Mouse (Mus musculus) brain, embryonic 14.5 days (tissue): ENCODE measurements around the gene Maml1. TPM values are rescaled to one million over a fixed set of nuclear protein-coding genes. Genes with fewer than 3 reads are reported as not detected.
"Not testable (repeated sequence)": the region's sequence is repeated elsewhere in the genome, so short reads cannot be mapped to it uniquely, and the experiment has no call there.

ENCODE experiments used
- DNase-seq: peaks from one replicate; pipeline ENCODE4 v3.0.0-alpha.2; 2011; ENCODE audit warnings: low read depth
- CTCF ChIP-seq: fragments of 200-500 bp; IDR thresholded peaks from 2 replicates; pipeline ENCODE4 v1.5.1; 2012; ENCODE audit warnings: inconsistent platforms, mild to moderate bottlenecking, moderate library complexity, borderline replicate concordance; ENCODE audit not compliant: insufficient read depth, insufficient read length; ENCODE audit errors: extremely low read depth
- POLR2A ChIP-seq: fragments of 200-500 bp; IDR thresholded peaks from 2 replicates; pipeline ENCODE4 v1.6.1; 2012; ENCODE audit warnings: mild to moderate bottlenecking, inconsistent platforms, borderline replicate concordance; ENCODE audit not compliant: poor library complexity, insufficient read depth, insufficient read length, severe bottlenecking; ENCODE audit errors: extremely low read depth
- polyA plus RNA-seq: library from polyadenylated mRNA; depleted of rRNA; stranded (reverse); fragments of >200 nt; gene quantifications from 2 replicates; pipeline ENCODE4 v1.2.3, GENCODE M21; 2012

The Maml1 gene
- polyA plus RNA-seq, 1 experiment: 16.4 TPM

GRCm38 (mm10) chr11:50322345-50322744, 30.2 kb upstream of the Maml1 start:
- DNase-seq: no peak

DNA sequence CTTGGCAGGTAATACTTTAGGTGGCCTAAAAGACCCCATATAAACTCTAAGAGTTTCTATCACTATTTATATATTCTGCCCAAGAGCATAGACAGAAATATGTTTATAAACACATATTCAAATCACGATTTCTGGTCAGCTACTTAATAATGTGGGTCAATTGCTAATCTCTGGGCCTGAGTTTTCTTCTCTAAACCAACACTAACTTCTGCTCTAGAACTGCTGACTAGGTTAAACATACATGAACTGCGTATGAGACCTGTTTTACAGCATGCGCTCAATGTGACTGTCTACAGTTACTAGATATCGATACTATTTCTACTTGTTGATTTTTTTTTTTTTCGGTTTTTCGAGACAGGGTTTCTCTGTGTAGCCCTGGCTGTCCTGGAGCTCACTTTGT, 29.1 kb upstream of the Maml1 start:
- TF ChIP-seq POLR2A (no peak), CTCF (no peak)

More at GRCm38 (mm10) chr11:50322345-50322744, 30.2 kb upstream of the Maml1 start:
- TF ChIP-seq POLR2A (no peak), CTCF (no peak)

GRCm38 (mm10) chr11:50319343-50319742, 27.2 kb upstream of the Maml1 start:
- DNase-seq: not testable (repeated sequence)

More for the DNA sequence above, 29.1 kb upstream of the Maml1 start:
- no peak for DNase-seq

DNA sequence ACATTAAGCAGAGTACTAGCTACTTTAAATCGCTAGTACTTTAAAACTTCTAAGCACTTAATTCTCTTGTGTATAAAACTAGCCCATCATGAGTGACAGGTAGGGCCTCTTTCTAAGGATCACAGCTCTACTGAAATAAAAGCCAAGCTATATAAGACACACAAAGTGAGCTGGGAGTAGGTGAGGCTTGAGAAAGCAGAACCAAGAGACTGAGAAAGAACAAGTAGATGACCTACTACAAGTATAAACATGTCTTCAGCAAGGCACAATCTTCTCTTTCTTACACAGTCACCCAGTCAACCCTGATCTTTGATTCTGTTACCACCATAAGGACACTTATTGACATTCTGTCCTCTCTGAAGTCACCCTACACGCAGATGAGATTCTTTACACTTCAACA, 20.7 kb upstream of the Maml1 start:
- TF ChIP-seq POLR2A: no peak
- TF ChIP-seq CTCF: no peak

DNA sequence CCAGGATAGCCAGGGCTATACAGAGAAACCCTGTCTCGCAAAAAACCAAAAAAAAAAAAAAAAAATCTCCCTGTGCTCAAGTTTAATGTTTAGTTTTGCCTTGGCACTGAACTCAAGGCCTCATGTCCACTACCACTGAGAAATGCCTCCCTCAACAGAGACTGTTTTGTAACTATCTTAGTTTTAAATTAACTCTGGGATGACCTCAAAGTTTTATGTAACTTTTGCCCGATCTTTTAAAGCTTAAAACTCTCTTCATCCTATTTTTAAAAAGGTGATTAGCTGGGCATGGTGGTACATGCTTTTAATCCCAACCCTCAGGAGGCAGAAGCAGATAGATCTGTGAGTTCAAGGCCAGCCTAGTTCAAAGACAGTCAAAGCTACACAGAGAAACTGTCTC, 11.3 kb upstream of the Maml1 start:
- no peak for DNase-seq
- TF ChIP-seq POLR2A: no peak
- TF ChIP-seq CTCF: no peak

More for the DNA sequence above, 20.7 kb upstream of the Maml1 start:
- no peak for DNase-seq

DNA sequence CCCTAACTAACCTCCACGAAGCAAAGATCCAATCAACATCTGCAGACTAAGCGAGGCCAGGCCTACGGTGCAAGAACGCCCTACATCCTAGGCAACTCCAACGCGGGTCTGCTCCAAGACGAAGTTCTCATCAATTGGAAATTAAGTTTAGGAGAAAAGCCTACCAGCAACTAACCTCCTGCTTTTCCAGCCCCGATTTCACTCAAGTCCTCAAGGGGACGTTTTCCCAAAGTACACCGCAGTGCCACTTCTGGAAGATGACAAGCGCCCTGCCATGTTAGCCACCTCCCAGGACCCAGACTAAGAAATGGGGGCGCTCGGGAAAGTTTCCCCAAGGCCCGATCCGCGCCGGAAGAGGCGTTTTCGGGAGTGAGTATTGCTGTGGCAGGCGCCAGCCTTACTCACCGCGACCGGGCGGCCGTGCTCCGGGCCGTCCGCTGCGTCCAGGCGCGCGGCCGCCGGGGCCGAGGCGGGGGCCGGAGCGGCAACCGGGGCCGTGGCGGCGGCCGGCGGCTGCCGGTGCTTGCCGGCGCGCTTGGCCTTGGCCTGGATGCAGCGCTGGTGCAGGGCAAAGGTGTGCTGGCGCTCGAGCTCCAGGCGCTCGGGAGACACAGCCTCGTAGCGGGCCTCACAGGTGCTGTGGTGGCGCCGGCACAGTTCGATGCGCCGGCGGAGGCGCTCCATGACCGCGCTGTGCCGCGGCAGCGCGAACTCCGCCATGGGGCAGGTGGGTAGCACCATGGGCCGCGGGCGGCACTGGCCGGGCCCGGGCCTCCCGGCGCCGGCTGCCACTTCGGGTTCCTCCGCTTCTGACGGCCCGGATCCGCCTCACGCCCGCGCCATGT, 568 bp downstream of the Maml1 start:
- TF ChIP-seq POLR2A (no peak), CTCF (no peak)
- peak; percentile 67 for DNase-seq

GRCm38 (mm10) chr11:50290486-50291225, 1.5 kb downstream of the Maml1 start:
- no peak for TF ChIP-seq CTCF
- no peak for TF ChIP-seq POLR2A
- DNase-seq: peak; percentile 23

DNA sequence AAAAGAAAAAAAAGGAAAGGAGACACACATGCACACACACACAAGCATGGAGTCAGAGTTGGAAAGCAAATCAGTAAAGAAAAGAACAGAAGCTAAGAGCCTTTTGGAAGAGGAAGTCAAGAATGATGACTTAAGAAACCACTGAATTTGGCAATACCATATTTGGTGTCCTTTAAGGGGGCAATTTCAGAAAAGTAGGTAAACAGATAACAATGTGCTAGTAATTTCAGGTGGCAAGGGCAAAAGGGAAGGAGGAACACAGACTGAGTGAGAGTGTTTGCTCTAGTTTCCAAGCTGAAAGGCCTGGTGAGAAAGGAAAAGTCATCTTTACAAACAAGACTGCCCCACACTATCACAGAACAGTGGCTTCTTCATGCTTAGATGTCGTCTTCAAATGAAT, 5.7 kb downstream of the Maml1 start:
- no peak for DNase-seq
- TF ChIP-seq POLR2A: no peak
- TF ChIP-seq CTCF: no peak

- no peak for TF ChIP-seq CTCF
- TF ChIP-seq POLR2A: no peak
- no peak for DNase-seq
These were observed 6.4 kb downstream of the Maml1 start for GRCm38 (mm10) chr11:50285696-50286095.

- TF ChIP-seq CTCF: no peak
- no peak for TF ChIP-seq POLR2A
- no peak for DNase-seq
These were observed 6.8 kb downstream of the Maml1 start for GRCm38 (mm10) chr11:50285263-50285662.

GRCm38 (mm10) chr11:50280053-50280452, 12.1 kb downstream of the Maml1 start:
- DNase-seq: no peak
- TF ChIP-seq POLR2A (no peak), CTCF (no peak)

- TF ChIP-seq POLR2A (no peak), CTCF (no peak)
These were observed 13.1 kb downstream of the Maml1 start for GRCm38 (mm10) chr11:50279005-50279404.

More at GRCm38 (mm10) chr11:50279005-50279404, 13.1 kb downstream of the Maml1 start:
- DNase-seq: no peak
